Mouse (Mus musculus): ENCODE results near the gene Gm17581.

Gene Gm17581

DNA sequence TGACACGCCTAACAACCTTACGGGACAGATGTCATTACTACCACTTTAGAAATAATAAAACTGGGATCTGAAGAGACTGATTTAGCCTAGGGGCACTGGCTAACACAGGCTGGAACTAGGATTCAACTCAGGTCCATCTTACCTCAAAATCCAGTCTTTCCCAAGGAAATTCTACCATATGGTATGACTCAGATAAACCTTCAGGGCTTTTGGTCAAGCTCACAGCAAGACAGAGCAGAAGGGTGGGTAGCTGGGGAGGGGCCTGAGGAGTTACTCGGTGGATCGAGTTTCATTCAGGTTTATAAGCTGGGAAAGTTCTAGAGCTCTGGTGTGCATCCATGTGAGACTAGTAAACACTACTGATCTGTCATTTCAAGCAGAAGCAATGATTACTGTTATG is 46.5 kb downstream of the Gm17581 start:
- DNase-seq = no peak

DNA sequence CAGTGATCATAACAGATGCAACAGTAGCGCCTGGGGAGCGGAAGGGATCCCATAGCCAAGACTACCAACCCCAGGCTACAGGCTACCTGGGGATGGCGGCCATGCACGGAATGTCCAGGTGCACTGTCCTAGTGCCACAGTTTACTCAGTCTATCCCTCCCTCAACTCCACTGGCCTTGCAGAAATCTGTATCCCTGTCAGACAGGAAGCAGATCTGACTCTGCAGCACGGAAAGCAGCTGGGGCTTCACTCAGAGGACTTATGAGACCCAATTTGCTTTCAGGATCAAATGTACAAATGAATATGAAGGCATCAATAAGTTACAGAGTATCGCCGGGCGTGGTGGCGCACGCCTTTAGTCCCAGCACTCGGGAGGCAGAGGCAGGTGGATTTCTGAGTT is 47.9 kb downstream of the Gm17581 start:
- no peak for DNase-seq

DNA sequence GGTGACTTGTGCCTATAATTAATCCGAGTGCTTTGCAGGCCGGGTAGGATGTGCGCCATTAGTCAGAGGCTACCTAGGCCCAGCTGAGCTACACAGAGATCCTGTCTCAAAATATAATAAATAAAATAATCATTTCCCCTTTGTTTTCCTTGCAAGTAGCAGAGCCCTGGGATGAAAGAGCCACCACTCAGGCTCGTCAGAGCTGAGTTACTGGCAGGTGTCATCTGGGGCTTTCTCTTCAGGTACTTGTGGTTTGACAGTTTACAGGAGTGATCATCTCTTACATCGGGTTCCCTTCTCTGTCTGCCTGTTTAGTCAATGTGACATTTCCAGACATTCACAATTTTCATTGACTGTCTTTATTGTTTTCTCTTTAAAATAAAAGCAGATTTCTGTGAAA is 49.1 kb downstream of the Gm17581 start:
- no peak for DNase-seq

All from cerebellum, postnatal 10 days (tissue).